Mouse (Mus musculus) urinary bladder, postnatal 14 days (tissue): ENCODE measurements around the gene Kcnd3.
"Not testable (repeated sequence)": the region's sequence is repeated elsewhere in the genome, so short reads cannot be mapped to it uniquely, and the experiment has no call there.

Experiments
- DNase-seq: peaks from one replicate; pipeline ENCODE4 v3.0.0; 2021; ENCODE audit warnings: low spot score

The Kcnd3 gene

DNA sequence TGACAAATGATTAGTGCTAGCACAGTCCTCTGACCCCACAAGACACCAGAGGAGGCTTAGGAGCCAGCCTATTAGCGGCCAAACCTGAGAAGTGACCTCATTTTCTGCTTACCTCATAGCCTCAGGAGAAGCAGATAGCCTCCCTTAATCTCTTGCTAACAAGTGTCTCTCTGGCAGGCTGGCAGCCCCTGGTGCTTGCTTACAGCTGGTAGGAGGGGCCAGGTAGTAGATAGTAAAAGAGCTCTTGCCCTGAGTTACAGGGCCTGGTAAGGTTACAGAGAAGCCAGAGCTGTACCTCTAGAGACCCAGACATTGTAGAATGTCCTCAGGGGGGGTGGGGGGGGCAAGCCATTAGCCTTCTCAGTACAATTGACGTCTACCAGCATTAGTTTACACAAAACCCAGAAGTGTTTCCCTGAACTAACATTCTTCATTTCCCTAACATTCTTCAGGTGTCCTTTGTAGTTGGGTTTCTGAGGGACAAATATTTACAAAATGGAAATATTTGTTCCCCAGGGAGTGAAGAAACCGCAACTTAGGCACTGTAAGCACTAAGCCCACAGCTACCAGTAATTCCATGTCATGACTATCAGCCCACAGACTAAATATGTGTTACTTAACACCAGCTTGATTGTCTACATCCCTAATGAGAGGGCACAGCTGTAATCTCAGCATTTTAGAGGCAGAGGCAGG, 247.3 kb downstream of the Kcnd3 start:
- no peak for DNase-seq

GRCm38 (mm10) chr3:105700786-105701185, 248.7 kb downstream of the Kcnd3 start:
- DNase-seq: not testable (repeated sequence)

DNA sequence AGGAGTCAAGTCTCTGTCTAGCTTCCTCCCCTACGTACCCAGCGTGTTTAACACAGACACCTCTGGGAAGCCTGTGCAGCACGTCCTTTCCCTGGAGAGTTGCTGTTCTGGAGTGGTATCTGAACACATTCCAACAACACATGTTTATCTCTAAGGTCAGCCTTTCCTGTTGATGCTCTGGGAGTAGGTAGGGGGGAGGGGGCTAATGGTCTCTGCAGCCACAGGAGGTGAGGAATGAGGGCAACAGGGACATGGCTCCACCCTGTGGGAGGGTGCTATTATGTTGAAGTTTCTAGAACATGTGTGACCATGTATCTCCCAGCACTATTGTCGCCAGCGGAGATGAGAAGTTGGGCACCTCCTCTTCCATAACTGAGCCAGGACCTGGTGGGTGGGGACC, 249.3 kb downstream of the Kcnd3 start:
- no peak for DNase-seq

DNA sequence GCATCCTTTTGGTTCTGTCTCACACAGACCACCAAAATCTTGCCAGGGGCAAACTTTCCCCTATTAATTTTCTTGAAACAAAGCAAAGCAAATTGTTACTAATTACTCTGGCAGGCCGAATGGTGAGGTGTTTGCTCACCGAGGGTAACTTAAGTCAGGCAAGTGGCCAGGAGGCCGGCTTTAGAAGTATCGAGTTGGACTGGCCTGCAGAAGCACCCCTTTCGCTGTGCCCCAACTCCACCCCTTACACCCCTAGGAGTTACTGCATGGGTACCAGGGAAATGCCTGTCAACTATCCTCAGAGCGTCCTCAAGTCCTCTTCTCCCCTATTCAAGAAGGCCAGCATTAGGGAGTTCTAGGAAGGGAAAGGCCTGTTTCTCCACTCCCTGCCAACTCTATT, 251.4 kb downstream of the Kcnd3 start:
- no peak for DNase-seq

GRCm38 (mm10) chr3:105704031-105705008, 252.2 kb downstream of the Kcnd3 start, which contains the start of gene Inka2:
Inka2 (plus strand) TSS chr3:105704599.
- DNase-seq: peak; percentile 75

- DNase-seq: peak; percentile 78
Measured at GRCm38 (mm10) chr3:105705061-105705549, 253.0 kb downstream of the Kcnd3 start.

DNA sequence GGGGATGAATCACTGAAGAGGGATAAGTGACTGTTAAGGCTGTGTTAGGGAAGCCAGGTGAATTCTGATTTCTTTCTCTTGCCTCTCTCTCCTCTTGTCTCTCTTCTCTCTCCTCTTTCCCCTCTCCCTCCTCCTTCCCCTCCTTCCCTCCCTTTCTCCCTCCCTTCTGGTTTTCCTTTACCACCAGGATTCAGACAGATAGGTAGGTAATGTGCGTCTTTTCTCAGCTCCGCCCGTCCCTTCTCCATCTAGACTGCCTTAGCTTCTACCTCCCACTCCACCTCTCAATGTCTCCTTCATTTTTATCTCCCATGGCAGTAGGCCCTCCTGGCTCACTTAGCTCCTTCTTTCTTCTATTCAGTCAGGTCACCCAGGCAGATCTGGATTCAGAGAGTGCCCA, 253.4 kb downstream of the Kcnd3 start:
- DNase-seq: no peak

DNA sequence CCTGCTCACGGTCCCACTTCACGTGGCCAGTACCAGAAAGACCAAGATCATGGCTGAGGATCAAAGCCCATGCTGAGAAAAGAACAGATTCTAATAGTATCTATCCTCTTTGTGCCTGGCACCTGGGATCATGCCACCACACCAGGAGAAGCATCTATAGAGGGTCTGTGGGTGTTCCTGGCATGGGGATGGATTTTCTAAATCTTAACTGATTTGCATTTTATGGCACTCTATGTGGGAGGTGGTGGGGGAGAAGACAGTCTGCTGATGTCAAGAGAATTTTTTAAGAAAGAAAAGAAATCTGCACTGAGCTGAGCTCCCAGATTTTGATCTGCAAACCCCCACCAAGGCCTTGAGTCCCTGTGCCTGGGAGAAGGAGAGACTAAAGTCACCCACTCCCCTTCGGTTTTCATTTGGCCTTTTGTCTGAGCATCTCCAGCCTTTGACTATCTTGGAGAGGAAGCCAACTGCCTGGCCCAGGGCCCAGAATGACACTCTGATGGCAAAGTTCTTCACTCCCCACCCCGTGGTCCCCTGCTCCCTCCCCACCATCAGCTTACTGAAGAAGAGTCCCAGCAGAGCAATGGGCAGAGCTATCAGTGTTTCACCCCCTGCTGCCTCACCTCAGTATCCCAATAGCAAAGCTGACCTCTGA, 254.4 kb downstream of the Kcnd3 start:
- DNase-seq: no peak

DNA sequence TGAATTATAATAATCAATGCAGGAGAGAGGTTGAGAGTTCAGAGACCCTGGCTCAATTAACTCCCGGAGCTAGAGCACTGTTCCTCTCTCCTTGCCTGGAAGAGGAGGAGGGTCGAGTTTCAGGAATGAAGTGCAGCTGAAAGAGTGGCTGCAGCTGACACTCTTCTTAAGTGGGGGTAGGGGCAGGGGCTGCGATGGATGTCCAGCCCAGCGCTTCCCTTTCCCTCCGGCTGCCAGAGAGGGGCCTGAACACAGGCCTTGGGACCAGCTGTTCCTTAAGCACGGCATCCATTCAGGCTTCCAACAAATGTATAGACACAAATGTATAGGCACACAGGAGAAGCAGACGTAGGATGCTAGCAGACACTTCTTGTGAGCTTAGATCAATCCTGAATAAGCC, 255.5 kb downstream of the Kcnd3 start:
- DNase-seq: no peak

GRCm38 (mm10) chr3:105710246-105710645, 258.1 kb downstream of the Kcnd3 start:
- no peak for DNase-seq

DNA sequence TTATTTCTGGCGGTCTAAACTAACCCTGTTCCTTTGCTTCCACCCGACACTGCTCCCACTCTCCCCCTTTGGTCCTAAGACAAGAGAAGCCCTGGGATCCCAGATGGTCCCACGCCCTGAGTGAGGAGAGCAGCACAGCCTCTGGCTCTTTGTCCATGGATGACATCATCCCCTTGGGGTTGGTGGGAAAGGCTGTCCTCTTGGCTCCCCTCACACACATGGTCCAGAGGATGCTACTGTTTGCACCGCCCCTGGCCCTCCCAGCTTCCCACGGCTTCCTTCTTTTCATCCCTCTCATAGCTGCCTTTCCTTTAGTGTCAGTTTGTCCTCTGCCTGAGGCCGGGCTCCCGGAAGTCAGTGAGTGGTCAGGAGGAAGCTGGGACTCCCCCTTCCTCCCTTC, 259.6 kb downstream of the Kcnd3 start:
- DNase-seq: no peak

GRCm38 (mm10) chr3:105712827-105713226, 260.7 kb downstream of the Kcnd3 start:
- DNase-seq: no peak

DNA sequence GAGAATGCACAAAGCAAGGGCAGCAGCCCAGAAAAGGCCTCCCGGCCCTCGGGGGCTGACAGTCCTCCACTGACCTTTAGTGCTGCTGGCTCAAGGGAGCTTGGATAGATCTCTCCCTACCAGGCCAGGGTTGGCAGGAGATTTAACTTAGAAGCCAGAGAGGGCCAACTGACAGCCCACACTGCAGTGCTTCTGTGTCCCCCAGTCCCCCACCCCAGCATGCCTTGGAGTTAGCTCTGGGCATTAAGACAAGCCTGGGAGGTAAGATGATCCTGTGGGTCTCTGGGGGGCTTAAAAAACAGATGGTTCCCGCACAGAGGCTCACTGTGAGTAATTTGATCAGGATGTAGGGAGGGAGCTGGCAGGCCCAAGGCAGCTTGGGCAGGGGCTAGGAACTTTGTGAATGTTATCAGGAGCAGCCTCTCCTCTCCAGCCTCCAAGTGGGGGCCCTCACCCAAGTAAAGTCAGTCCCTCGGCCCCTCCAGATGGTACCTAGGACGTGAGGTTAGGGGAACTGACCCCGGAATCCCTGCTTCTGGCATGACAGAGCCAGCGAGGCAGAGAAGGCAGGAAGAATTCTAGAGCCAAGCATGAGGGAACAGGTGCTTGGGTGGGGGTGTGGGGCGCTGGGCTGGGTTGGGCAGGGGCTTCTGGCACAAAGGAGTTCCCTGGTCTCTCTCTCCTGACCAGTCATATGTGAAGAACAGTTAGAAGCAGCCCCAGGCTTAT, 262.1 kb downstream of the Kcnd3 start:
- DNase-seq: no peak

GRCm38 (mm10) chr3:105714820-105715167, 262.7 kb downstream of the Kcnd3 start:
- DNase-seq: no peak

GRCm38 (mm10) chr3:105716353-105717000, 264.3 kb downstream of the Kcnd3 start:
- DNase-seq: no peak

DNA sequence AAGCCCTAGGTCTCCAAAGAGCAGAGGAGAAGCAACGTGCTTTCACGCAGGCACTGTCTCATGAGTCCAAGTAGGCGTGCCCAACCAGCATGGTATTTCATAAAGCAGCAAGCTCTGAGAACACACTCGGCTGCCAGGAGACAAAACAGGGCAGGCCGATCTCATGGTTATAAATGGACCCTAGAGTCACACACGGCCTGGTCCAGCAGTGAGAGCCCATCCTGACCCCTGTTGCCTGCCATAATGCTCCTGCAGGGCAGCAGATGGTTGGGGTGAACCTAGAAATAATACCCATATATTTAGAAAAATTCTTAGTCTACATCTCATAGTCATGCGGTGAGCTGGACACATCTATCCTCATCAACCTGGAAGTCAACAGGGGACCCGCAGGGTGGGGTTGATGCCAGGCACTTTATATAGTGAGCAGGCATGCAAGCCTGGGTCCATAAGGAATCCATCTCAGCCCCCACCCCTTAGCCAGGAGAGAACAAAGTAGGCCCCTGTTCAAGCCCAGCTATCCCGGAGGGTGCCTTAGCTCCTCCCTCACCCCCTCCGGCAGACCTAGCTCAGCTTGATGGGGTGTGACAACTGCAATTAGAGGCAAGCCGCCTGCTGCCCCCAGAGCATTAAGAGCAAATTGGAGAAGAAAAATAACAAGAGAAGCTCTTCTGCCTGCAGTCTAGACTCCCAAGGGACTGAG, 265.9 kb downstream of the Kcnd3 start:
- DNase-seq: no peak

DNA sequence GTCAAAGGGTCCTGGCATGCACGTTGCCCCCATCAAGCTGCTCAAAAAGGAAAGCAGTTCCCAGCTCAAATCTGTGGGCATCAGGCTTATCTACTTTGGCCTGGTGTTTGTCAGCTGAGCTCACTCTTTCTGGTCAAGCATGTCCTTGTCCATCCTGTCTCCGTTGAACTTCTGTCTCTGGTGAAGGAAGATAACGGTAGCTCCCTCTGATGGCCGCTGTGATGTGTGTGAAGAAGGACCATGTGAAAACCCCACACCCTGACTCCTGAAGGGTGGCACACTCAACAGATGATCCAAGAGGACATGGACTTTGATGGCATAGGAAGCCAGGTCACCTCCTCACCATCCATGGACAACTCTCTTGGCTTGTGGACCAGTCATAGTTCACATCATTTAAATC, 266.6 kb downstream of the Kcnd3 start:
- DNase-seq: no peak

- no peak for DNase-seq
Measured at GRCm38 (mm10) chr3:105719979-105720378, 267.8 kb downstream of the Kcnd3 start.

GRCm38 (mm10) chr3:105720514-105720913, 268.4 kb downstream of the Kcnd3 start:
- no peak for DNase-seq

DNA sequence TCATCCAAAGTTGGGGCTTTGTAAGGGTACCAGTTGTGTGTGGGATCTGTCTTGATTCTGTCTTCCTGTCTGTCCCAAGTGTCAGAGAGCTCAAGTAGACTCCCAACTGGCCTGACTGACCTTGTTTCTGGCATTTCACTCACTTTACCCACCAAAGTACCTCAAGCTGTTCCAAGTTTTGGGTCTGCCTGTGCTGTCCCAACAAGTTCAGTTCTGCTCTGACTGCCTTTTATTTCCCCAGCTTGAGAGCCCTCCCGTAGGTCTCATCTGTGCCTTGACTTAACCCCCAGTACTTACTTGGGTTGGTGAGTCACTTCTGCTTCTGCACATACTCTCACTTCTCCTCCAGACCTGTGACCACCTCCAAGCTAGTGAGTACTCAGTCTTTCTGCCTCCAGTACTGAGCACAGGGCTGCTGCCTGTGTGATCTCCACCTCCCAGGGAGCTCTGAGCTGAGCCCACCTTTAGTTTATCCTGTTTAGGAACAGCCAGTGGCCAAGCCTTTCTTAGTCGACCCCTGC, 269.6 kb downstream of the Kcnd3 start:
- no peak for DNase-seq
